Mouse (Mus musculus) hindbrain, embryonic 13.5 days (tissue): ENCODE results near the gene Pla2g4b. TPM values are rescaled to one million over a fixed set of nuclear protein-coding genes. Genes with fewer than 3 reads are reported as not detected.

Experiments
- ATAC-seq: fragments of 200-750 bp; cut with Nextera tagmentation; 2 replicates; pipeline ENCODE4 v1.8.0; 2017; ENCODE audit warnings: moderate TSS enrichment; ENCODE audit not compliant: low FRiP score
- H3K27ac ChIP-seq: fragments of 300-500 bp; sonication (generic); 2 replicates; pipeline ENCODE4 v1.5.1; 2015; ENCODE audit warnings: inconsistent platforms, mild to moderate bottlenecking, moderate library complexity
- H3K27me3 ChIP-seq: fragments of 300-500 bp; sonication (generic); 2 replicates; pipeline ENCODE4 v1.6.1; 2015; ENCODE audit warnings: mild to moderate bottlenecking, inconsistent platforms
- H3K36me3 ChIP-seq: fragments of 300-500 bp; sonication (generic); 2 replicates; pipeline ENCODE4 v1.6.1; 2015; ENCODE audit warnings: mild to moderate bottlenecking, inconsistent platforms
- H3K4me1 ChIP-seq: fragments of 300-500 bp; sonication (generic); replicated peaks from 2 replicates; pipeline ENCODE4 v1.6.1; 2015; ENCODE audit warnings: inconsistent platforms
- H3K4me2 ChIP-seq: fragments of 300-500 bp; sonication (generic); 2 replicates; pipeline ENCODE4 v1.6.1; 2015; ENCODE audit warnings: inconsistent platforms, mild to moderate bottlenecking, moderate library complexity
- H3K4me3 ChIP-seq: fragments of 300-500 bp; sonication (generic); 2 replicates; pipeline ENCODE4 v1.5.1; 2015; ENCODE audit warnings: mild to moderate bottlenecking, inconsistent platforms
- H3K9ac ChIP-seq: fragments of 300-500 bp; sonication (generic); 2 replicates; pipeline ENCODE4 v1.6.1; 2015; ENCODE audit warnings: mild to moderate bottlenecking, inconsistent platforms
- H3K9me3 ChIP-seq: fragments of 300-500 bp; sonication (generic); 2 replicates; pipeline ENCODE4 v1.6.1; 2016; ENCODE audit warnings: inconsistent platforms
- WGBS: fragments of 180-500 bp; shearing (Covaris S2); methylation state at CpG from one replicate; pipeline ENCODE4 v1.1.7; 2015; 5-methylcytosine and 5-hydroxymethylcytosine counted together
- polyA plus RNA-seq: library from polyadenylated mRNA; unstranded; fragments of >200 nt; fragmentation: Nextera tagmentation; extraction: Ambion mirVana; gene quantifications from 2 replicates; pipeline ENCODE4 v1.2.1, GENCODE M21; 2015

Pla2g4b gene
- polyA plus RNA-seq, 1 experiment from 2014 or later: 4.1 TPM

DNA sequence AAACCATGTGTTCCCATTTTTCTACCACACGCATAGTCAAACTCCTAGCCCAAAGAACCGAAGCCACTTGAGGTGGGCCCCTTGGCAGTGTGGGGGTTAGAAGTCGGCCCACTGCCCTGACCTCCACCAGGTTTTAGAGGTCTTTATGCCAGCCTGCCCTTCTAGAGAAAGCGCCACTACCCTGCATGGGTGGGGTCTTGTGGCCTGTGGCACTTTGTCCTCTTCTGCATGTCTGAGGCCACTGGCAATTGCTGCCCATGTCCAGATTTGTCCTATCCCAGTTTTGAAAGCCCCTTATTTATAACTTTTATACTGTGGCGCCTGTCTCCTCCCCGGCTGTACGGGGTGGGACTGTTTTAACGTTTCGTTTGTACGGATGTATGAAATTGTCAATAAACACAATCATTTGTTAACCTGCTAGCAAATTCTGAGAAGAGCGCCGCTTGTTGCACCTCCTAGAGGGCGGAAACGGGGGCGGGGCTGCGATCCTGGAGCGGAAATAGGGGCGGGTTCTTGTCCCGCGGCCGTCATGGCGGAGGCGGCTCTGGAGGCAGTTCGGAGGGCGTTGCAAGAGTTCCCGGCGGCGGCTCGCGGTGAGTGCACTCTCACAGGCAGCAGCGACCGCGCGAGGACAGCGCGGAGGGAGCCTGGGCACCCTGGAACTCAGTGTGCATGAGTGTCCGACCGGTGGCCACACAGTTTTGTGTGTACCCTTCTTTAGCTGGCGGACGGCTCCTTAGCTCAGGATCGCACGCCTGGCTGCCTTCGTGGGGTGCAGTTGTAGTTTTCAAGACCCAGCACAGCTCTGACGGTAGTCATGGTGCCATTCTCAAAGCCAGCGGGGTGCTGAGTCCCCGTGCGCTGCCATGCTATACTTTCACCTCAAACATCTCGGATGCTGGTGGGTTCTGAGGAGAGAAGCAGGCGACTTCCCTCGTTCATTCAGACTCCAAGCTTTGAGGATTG, 6.0 kb upstream of the Pla2g4b start, which contains the start of the genes Jmjd7 and Gm28042:
TSS of gene Jmjd7 (plus strand) at position 500 of the 966 bp plus-strand sequence.
TSS of gene Gm28042 (plus strand) at position 510 of the 966 bp plus-strand sequence.
- peaks cover 18% of the 10 kb centered on the region for H3K4me1 ChIP-seq
- no peaks in the 10 kb centered on the region for H3K27me3 ChIP-seq
- H3K27ac ChIP-seq: peak within 1 kb of the TSS; percentile 92
- no peaks in the 10 kb centered on the region for H3K9me3 ChIP-seq
- H3K36me3 ChIP-seq: peaks cover 65% of the 10 kb centered on the region
- peak within 1 kb of the TSS; percentile 85 for H3K4me2 ChIP-seq
- H3K4me3 ChIP-seq: peak within 1 kb of the TSS; percentile 77
- peak within 1 kb of the TSS; percentile 86 for H3K9ac ChIP-seq
- WGBS: 6% methylated on average over 50 of the region's 50 CpGs
- ATAC-seq: peak; percentile 89

- peaks cover 65% of the 10 kb centered on the region for H3K36me3 ChIP-seq
- WGBS: 29% methylated on average over 3 of the region's 3 CpGs
Measured at GRCm38 (mm10) chr2:120027950-120028331, 5.3 kb upstream of the Pla2g4b start.

GRCm38 (mm10) chr2:120030380-120030779, 2.8 kb upstream of the Pla2g4b start:
- Histone ChIP-seq H3K27ac (no peak overlapping the region), H3K27me3 (no peaks in the 10 kb centered on the region), H3K4me2 (no peak overlapping the region), H3K4me3 (no peak overlapping the region), H3K4me1 (peaks cover 18% of the 10 kb centered on the region), H3K36me3 (peaks cover 66% of the 10 kb centered on the region), H3K9ac (no peak overlapping the region), H3K9me3 (no peaks in the 10 kb centered on the region)
- no peak for ATAC-seq
- WGBS: 94% methylated on average over 8 of the region's 8 CpGs

More at GRCm38 (mm10) chr2:120027950-120028331, 5.3 kb upstream of the Pla2g4b start:
- Histone ChIP-seq H3K9me3 (no peaks in the 10 kb centered on the region), H3K27ac (peak overlapping the region; percentile 92), H3K4me1 (peaks cover 18% of the 10 kb centered on the region), H3K27me3 (no peaks in the 10 kb centered on the region), H3K4me3 (peak overlapping the region; percentile 77), H3K4me2 (peak overlapping the region; percentile 85), H3K9ac (peak overlapping the region; percentile 86)
- ATAC-seq: peak; percentile 15; the same call in 1 of the 2 replicates

GRCm38 (mm10) chr2:120033726-120034125, 509 bp downstream of the Pla2g4b start:
- Histone ChIP-seq H3K9me3 (no peaks in the 10 kb centered on the region), H3K4me2 (no peak overlapping the region), H3K27ac (no peak overlapping the region), H3K4me3 (no peak overlapping the region), H3K4me1 (peaks cover under 1% of the 10 kb centered on the region), H3K9ac (no peak overlapping the region), H3K27me3 (no peaks in the 10 kb centered on the region), H3K36me3 (peaks cover 94% of the 10 kb centered on the region)
- 82% methylated on average over 5 of the region's 5 CpGs for WGBS
- no peak for ATAC-seq

GRCm38 (mm10) chr2:120037744-120038143, 4.5 kb downstream of the Pla2g4b start:
- Histone ChIP-seq H3K27me3 (no peaks in the 10 kb centered on the region), H3K4me3 (no peak overlapping the region), H3K4me2 (no peak overlapping the region), H3K4me1 (no peaks in the 10 kb centered on the region), H3K9ac (no peak overlapping the region), H3K27ac (no peak overlapping the region), H3K36me3 (peaks cover 99% of the 10 kb centered on the region), H3K9me3 (no peaks in the 10 kb centered on the region)
- ATAC-seq: no peak
- WGBS: 94% methylated on average over 9 of the region's 9 CpGs

GRCm38 (mm10) chr2:120040991-120041390, 7.8 kb downstream of the Pla2g4b start:
- Histone ChIP-seq H3K9ac (peak overlapping the region; percentile 8; the same call in 1 of the 2 replicates), H3K27ac (no peak overlapping the region), H3K36me3 (peaks cover 71% of the 10 kb centered on the region), H3K9me3 (no peaks in the 10 kb centered on the region), H3K4me3 (no peak overlapping the region), H3K4me2 (no peak overlapping the region), H3K4me1 (no peaks in the 10 kb centered on the region), H3K27me3 (no peaks in the 10 kb centered on the region)
- 93% methylated on average over 5 of the region's 5 CpGs for WGBS
- no peak for ATAC-seq

DNA sequence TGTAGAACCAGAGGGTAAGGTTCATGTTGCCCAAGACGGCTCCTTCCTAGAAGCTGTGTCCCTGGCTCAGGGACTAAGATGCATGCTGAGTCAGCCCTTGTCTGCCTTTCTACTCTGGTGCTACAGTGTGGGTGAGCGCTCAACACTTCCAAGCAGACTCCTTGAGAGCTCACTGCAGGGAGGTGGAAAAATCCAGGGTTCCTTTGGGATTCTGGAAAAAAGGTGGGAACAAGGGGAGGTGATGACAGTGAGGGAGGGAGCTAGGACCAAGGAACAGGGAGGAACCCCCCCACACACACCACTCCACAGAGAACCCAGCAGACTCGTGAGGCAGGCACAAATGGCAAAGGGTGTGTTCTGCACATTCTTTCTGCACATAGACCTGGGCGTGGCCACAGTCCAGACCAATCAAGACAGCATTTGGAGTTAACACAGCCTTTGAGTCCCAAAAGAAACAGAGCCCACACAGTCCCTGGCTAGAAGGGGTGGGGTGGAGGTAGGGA, 10.9 kb downstream of the Pla2g4b start:
- peaks cover 40% of the 10 kb centered on the region for H3K36me3 ChIP-seq
- no peak; the same call in 1 of the 2 replicates for ATAC-seq
- 66% methylated on average over 4 of the region's 4 CpGs for WGBS
- H3K4me1 ChIP-seq: no peaks in the 10 kb centered on the region
- H3K27me3 ChIP-seq: no peaks in the 10 kb centered on the region
- no peak overlapping the region for H3K9ac ChIP-seq
- no peak overlapping the region for H3K4me3 ChIP-seq
- no peak overlapping the region for H3K4me2 ChIP-seq
- H3K27ac ChIP-seq: no peak overlapping the region
- no peaks in the 10 kb centered on the region for H3K9me3 ChIP-seq

DNA sequence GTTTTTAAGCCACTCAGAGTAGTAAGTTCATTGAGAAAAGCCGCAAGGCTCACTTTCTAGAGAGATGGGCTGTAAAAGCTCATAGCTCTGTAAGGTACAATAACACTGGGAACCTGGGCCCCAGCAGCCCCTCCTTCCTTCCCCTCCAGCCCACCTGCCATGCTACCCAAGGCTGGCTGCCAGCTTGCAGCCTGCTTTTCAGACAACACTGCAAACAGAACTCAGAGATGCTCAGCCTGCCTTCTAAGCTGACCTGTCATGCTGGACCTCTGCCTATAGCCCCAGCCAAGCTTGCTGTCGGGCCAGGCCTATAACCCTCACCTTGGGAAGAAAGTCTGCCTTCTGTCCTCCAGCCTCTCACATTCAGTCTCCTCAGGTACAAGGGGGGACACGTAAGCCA, 11.5 kb downstream of the Pla2g4b start:
- H3K27ac ChIP-seq: no peak overlapping the region
- H3K9ac ChIP-seq: no peak overlapping the region
- WGBS: 76% methylated on average over 3 of the region's 3 CpGs
- no peaks in the 10 kb centered on the region for H3K27me3 ChIP-seq
- no peak for ATAC-seq
- no peak overlapping the region for H3K4me3 ChIP-seq
- no peak overlapping the region for H3K4me2 ChIP-seq
- no peaks in the 10 kb centered on the region for H3K4me1 ChIP-seq
- H3K9me3 ChIP-seq: no peaks in the 10 kb centered on the region
- H3K36me3 ChIP-seq: peaks cover 35% of the 10 kb centered on the region

DNA sequence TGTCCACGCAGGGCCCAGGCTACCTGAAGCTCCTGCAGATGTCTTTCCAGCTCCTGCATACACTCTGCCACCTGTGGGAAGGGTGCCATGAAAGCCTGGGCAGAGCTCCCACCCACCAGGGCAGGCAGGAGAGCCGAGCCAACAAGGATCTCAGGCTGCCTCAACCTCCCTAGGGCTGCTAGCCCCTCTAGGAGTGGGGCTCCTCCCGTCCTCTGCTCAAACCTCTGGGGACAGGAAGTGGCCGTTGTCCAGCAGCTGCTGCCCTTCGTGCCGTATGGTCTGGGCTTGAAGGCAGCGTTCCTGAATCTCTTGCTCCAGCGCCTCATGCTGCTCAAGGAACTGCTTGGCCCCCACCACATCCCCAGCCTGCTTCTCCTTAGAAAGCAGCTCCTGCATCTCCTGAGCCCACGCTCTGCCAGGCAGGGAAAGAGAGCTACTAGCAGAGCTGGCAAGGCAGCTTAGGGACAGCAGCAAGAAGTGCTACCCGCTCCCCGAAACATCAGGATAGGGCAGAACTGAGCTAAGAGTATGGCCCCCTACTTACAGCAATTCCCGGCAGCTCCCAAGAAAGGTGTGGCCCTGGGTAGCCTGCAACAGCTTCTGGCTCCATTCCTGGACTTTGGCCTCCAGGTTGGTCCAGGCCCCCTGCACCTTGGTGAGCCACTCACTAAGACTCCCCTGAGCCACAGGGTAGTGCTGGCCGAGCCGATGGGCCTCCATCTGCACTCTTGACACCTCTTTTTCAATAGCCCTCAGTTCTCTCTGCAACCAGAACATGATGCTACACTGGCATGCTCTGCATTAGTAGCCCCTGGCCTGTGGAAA, 13.5 kb downstream of the Pla2g4b start:
- ATAC-seq: no peak
- peaks cover 14% of the 10 kb centered on the region for H3K36me3 ChIP-seq
- no peaks in the 10 kb centered on the region for H3K9me3 ChIP-seq
- H3K4me2 ChIP-seq: no peak overlapping the region
- H3K4me3 ChIP-seq: no peak overlapping the region
- no peak overlapping the region for H3K9ac ChIP-seq
- H3K27ac ChIP-seq: no peak overlapping the region
- 74% methylated on average over 14 of the region's 14 CpGs for WGBS
- H3K27me3 ChIP-seq: 0 out of 2 replicates have a peak, but pooled peaks cover 4% of the 10 kb centered on the region
- no peaks in the 10 kb centered on the region for H3K4me1 ChIP-seq

DNA sequence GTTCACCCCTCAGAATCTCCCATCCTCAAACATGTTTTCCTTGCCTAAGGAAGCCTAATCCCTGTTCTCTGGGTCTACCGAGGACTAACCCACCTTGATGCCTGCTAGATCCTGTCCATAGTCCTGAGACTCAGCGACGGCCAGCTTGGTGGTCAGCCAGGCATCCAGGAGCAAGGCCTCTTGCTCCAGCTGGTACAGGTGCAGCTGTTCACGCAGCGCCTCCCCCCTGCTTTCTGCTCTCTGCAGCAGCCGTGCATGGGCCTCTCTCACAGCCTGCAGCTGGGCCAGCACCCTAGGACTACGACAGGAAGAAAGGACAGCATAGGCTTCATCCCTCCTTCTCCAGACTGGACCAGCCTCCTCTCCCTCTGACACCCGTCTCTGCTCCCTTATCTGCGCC, 15.0 kb downstream of the Pla2g4b start:
- no peak overlapping the region for H3K4me2 ChIP-seq
- no peak overlapping the region for H3K27ac ChIP-seq
- H3K9me3 ChIP-seq: no peaks in the 10 kb centered on the region
- H3K4me1 ChIP-seq: no peaks in the 10 kb centered on the region
- no peak overlapping the region for H3K4me3 ChIP-seq
- H3K27me3 ChIP-seq: 0 out of 2 replicates have a peak, but pooled peaks cover 4% of the 10 kb centered on the region
- ATAC-seq: no peak
- 80% methylated on average over 9 of the region's 9 CpGs for WGBS
- no peaks in the 10 kb centered on the region; the same call in 1 of the 2 replicates for H3K36me3 ChIP-seq
- H3K9ac ChIP-seq: no peak overlapping the region

DNA sequence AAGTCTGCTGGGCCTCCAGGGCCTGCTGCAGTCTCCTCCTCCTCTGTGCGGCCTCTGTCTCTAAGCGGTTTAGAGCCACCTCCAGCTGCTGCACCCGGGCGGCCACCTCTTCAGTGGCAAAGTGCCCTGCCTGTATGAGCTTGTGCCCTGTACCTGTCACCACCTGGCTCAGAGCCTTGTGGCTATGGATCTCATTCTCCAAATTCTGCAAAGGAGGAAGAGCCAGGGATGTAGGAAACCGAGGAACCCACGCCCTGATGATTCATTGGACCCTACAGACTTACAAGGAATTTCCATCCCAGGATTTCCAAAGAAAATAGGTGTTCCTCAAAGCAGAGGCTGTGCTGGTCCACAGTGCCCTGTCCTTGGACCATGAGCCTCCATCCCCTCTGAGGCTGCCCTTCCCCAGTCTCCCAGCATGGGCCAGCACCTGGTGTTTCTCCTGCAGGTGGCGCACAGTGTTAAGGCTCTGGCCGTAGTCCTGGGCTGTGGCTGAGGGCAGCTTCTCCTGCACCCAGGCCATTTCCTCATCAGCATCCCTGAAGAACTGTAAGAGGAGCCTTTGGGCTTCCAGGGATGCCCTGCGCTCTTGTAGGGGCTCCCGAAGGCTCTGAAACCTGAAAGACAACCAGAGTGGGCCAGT, 16.5 kb downstream of the Pla2g4b start:
- Histone ChIP-seq H3K4me1 (no peaks in the 10 kb centered on the region), H3K36me3 (no peaks in the 10 kb centered on the region), H3K4me2 (no peak overlapping the region), H3K9ac (no peak overlapping the region), H3K27ac (no peak overlapping the region), H3K9me3 (no peaks in the 10 kb centered on the region), H3K27me3 (0 out of 2 replicates have a peak, but pooled peaks cover 4% of the 10 kb centered on the region), H3K4me3 (no peak overlapping the region)
- WGBS: 60% methylated on average over 10 of the region's 10 CpGs
- ATAC-seq: no peak
